ENCODE assay signal across 8 mouse cellular contexts in the genomic region with DNA sequence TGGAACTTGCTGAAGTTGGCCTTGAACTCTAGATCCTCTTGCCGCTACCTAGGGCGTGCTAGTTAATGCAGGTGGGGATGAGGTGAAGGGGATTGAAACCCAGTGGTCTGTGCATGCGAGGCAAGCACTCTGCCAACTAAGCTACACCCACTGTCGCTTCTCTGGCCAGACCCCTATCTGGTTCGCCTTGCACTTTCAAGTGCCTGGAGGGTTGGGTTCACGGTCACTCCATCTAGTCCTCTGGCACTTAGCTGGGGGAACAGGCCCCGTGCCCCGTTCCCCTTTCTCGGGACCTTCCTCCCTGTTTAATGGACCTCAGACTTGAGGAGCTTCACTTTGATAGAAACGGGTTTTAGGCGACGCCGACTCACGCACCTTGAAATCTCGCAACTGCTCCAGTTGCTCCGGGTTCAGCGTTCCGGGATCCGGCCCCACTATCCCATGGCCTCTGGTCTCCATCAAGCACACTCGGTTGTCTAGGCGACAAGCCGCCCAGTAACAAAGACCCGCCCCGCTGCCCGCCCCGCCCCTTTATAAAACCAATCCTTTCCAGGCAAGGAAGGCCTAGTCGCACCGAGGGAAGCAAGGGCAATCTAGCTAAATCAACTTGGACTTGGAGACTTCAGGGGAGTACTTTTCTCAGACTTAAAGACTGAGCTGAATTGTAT. TPM values are rescaled to one million over a fixed set of nuclear protein-coding genes. Genes with fewer than 3 reads are reported as not detected.
DNase-seq lines count a peak whose midpoint lies in the region; ATAC-seq lines count a peak whose summit lies in the region.

No protein-coding gene starts in this region.

- no peaks in the 10 kb centered on the region for H3K27me3 ChIP-seq in heart, embryonic 14.5 days (ENCODE audit: control insufficient read depth, insufficient read depth, low read length)

- H3K4me1 ChIP-seq in heart, embryonic 14.5 days (ENCODE audit: control insufficient read depth in 2 of 2, insufficient read depth in 2 of 2, low read length in 2 of 2) = peaks cover 14 to 20% of the 10 kb centered on the region in 2 experiments

- peak overlapping the region; percentile 42; the same call in 1 of the 2 replicates for H3K9ac ChIP-seq in heart, embryonic 14.5 days (ENCODE audit: low read length)

- peak overlapping the region; percentile 76 to 77 for H3K27ac ChIP-seq in heart, embryonic 14.5 days (replicated peaks in 1 of 2; ENCODE audit: control insufficient read depth in 1 of 2, insufficient read depth in 1 of 2, low read depth in 2 of 2, low read length in 2 of 2)

- peak overlapping the region; percentile 29 to 37 for H3K4me3 ChIP-seq in heart, embryonic 14.5 days (ENCODE audit: control insufficient read depth in 1 of 2, insufficient read depth in 1 of 2, low read depth in 1 of 2, low read length in 2 of 2)

- WGBS in heart, embryonic 14.5 days = 6% methylated on average over 28 of the region's 28 CpGs

- ATAC-seq in heart, embryonic 14.5 days (ENCODE audit: insufficient number of reproducible peaks, insufficient read depth, low FRiP score, low read depth) = peak; percentile 29; the same call in 1 of the 2 replicates
- ATAC-seq in erythroblast, adult 5-6 weeks (replicated peaks; ENCODE audit: low FRiP score, poor library complexity, severe bottlenecking) = no peak

- no peaks in the 10 kb centered on the region for H3K9me3 ChIP-seq in heart, embryonic 14.5 days (ENCODE audit: control insufficient read depth, low read length)

- DNase-seq in adrenal gland, adult 2 months = peak; percentile 36
- no peak for DNase-seq in adrenal gland, postnatal 4 days (ENCODE audit: low spot score in 2 of 2)
- DNase-seq in embryo, embryonic 9.5 days (ENCODE audit: extremely low spot score) = peak; percentile 80
- peak; percentile 35 to 63 for DNase-seq in kidney, postnatal 25 days
- peak; percentile 58 for DNase-seq in mesoderm, embryonic 11.5 days (ENCODE audit: low read depth, low spot score)
- DNase-seq in c-Kit-positive CD71-positive TER-119-positive erythroid progenitor cells, embryonic 14.5 days (ENCODE audit: low spot score) = no peak

- H3K36me3 ChIP-seq in heart, embryonic 14.5 days (ENCODE audit: control insufficient read depth, insufficient read depth, low read length) = no peaks in the 10 kb centered on the region

- peak overlapping the region; percentile 70 for H3K4me2 ChIP-seq in heart, embryonic 14.5 days (ENCODE audit: low read length)

RNA-seq across cellular contexts. Expression of gene Celf3, which starts 5.5 kb away (rescaled TPM):
- total RNA-seq in adrenal gland, adult 2 months (2021) = 10 to 100 TPM; 17.6 to 27.7 TPM
- polyA plus RNA-seq in adrenal gland, adult 2 months (2012; rRNA removed) = 62.2 and 77.6 TPM in 2 replicates
- total RNA-seq in adrenal gland, postnatal 4 days (2021) = 10 to 100 TPM; 50.3 to 56.4 TPM
- 0.55 and 1.8 TPM in 2 replicates for polyA plus RNA-seq in heart, embryonic 14.5 days (2014; fragmentation: Nextera tagmentation; extraction: Ambion mirVana)
- not detected in 2 replicates for total RNA-seq in erythroblast, adult 5-6 weeks (2015; ENCODE audit: low replicate concordance)
- total RNA-seq in erythroblast, adult 5-6 weeks (2017; ENCODE audit: low replicate concordance) = not detected in 2 replicates

RNA-seq across cellular contexts. Expression of gene Riiad1, which starts 7.6 kb away (rescaled TPM):
- total RNA-seq in adrenal gland, adult 2 months (2021) = 1 to 10 TPM; 2.8 to 3.5 TPM
- not detected in 2 replicates for polyA plus RNA-seq in adrenal gland, adult 2 months (2012; rRNA removed)
- total RNA-seq in adrenal gland, postnatal 4 days (2021) = 1 to 10 TPM; 7.1 to 7.4 TPM
- polyA plus RNA-seq in heart, embryonic 14.5 days (2014; fragmentation: Nextera tagmentation; extraction: Ambion mirVana) = 5.5 and 5.8 TPM in 2 replicates
- total RNA-seq in erythroblast, adult 5-6 weeks (2015; ENCODE audit: low replicate concordance) = not detected in 2 replicates
- total RNA-seq in erythroblast, adult 5-6 weeks (2017; ENCODE audit: low replicate concordance) = not detected in 2 replicates

RNA-seq across cellular contexts. Expression of gene Oaz3, which starts 28.9 kb away (rescaled TPM):
- total RNA-seq in adrenal gland, adult 2 months (2021) = under 1 TPM in 1 of 2 experiments, not detected in 1; 0.24 TPM
- polyA plus RNA-seq in adrenal gland, adult 2 months (2012; rRNA removed) = 0.15 TPM in 1 of 2 replicates, not detected in the other
- not detected for total RNA-seq in adrenal gland, postnatal 4 days (2021)
- 0.27 and 0.53 TPM in 2 replicates for polyA plus RNA-seq in heart, embryonic 14.5 days (2014; fragmentation: Nextera tagmentation; extraction: Ambion mirVana)
- not detected in 2 replicates for total RNA-seq in erythroblast, adult 5-6 weeks (2015; ENCODE audit: low replicate concordance)
- total RNA-seq in erythroblast, adult 5-6 weeks (2017; ENCODE audit: low replicate concordance) = not detected in 2 replicates

RNA-seq across cellular contexts. Expression of gene Mrpl9, which starts 29.5 kb away (rescaled TPM):
- 10 to 100 TPM; 46.4 to 84.5 TPM for total RNA-seq in adrenal gland, adult 2 months (2021)
- polyA plus RNA-seq in adrenal gland, adult 2 months (2012; rRNA removed) = 16.4 and 18.0 TPM in 2 replicates
- 10 to 100 TPM; 75.0 to 75.3 TPM for total RNA-seq in adrenal gland, postnatal 4 days (2021)
- polyA plus RNA-seq in heart, embryonic 14.5 days (2014; fragmentation: Nextera tagmentation; extraction: Ambion mirVana) = 64.5 and 64.8 TPM in 2 replicates
- 11.5 and 20.8 TPM in 2 replicates for total RNA-seq in erythroblast, adult 5-6 weeks (2015; ENCODE audit: low replicate concordance)
- 10.5 and 13.0 TPM in 2 replicates for total RNA-seq in erythroblast, adult 5-6 weeks (2017; ENCODE audit: low replicate concordance)

RNA-seq across cellular contexts. Expression of gene Tdrkh, which starts 59.5 kb away (rescaled TPM):
- 10 to 100 TPM in 1 of 2 experiments, 1 to 10 TPM in 1; 6.4 to 14.7 TPM for total RNA-seq in adrenal gland, adult 2 months (2021)
- polyA plus RNA-seq in adrenal gland, adult 2 months (2012; rRNA removed) = 0.23 and 0.24 TPM in 2 replicates
- total RNA-seq in adrenal gland, postnatal 4 days (2021) = 10 to 100 TPM; 10.5 to 15.1 TPM
- polyA plus RNA-seq in heart, embryonic 14.5 days (2014; fragmentation: Nextera tagmentation; extraction: Ambion mirVana) = 8.8 and 9.0 TPM in 2 replicates
- total RNA-seq in erythroblast, adult 5-6 weeks (2015; ENCODE audit: low replicate concordance) = 1.9 and 6.5 TPM in 2 replicates
- total RNA-seq in erythroblast, adult 5-6 weeks (2017; ENCODE audit: low replicate concordance) = 1.7 TPM in 1 of 2 replicates, not detected in the other

Comparison
In these comparisons a context has a peak if more than half of its experiments do, and no peak if none do; other contexts are left out.
1. DNase-seq: peak in adrenal gland, adult 2 months (single experiment), embryo, embryonic 9.5 days (single experiment), kidney, postnatal 25 days (2 of 2) and mesoderm, embryonic 11.5 days (single experiment); none in adrenal gland, postnatal 4 days (0 of 2) and c-Kit-positive CD71-positive TER-119-positive erythroid progenitor cells, embryonic 14.5 days (single experiment).
2. RNA of gene Celf3, which starts 5.5 kb away (total RNA-seq): 50.3 to 56.4 TPM in adrenal gland, postnatal 4 days and 17.6 to 27.7 TPM in adrenal gland, adult 2 months; not detected in erythroblast, adult 5-6 weeks; every median in the first group is over 10 times any median in the second.